Mouse (Mus musculus) kidney, adult 2 months (tissue): ENCODE data around the gene Zfp108.

Experiments
- CTCF ChIP-seq: fragments of 200-500 bp; conservative IDR thresholded peaks from 2 replicates; pipeline ENCODE4 v1.5.1; 2011; ENCODE audit warnings: low read depth, mild to moderate bottlenecking, control low read depth, low read length, moderate library complexity, mixed read lengths; ENCODE audit not compliant: insufficient read depth, insufficient read length
- POLR2A ChIP-seq: fragments of 200-500 bp; IDR thresholded peaks from one replicate; pipeline ENCODE4 v1.6.1; 2011; ENCODE audit warnings: low read depth, low read length, control low read depth

GRCm38 (mm10) chr7:24268176-24269155, 13.9 kb downstream of the Zfp108 start:
- TF ChIP-seq POLR2A: no peak
- no peak for TF ChIP-seq CTCF
